In genomic region chrX:101639306-101639705, GRCm38 (mm10) we compare ENCODE assay signal across 8 mouse cellular contexts. TPM values are rescaled to one million over a fixed set of nuclear protein-coding genes. Genes with fewer than 3 reads are reported as not detected.
DNase-seq lines count a peak whose midpoint lies in the region; ATAC-seq lines count a peak whose summit lies in the region.

No protein-coding gene starts in this region.

- H3K4me2 ChIP-seq in forebrain, embryonic 11.5 days (ENCODE audit: low read depth, low read length, severe bottlenecking) = peak overlapping the region; percentile 50
- peak overlapping the region; percentile 53 for H3K4me2 ChIP-seq in neural tube, embryonic 15.5 days

- WGBS in forebrain, embryonic 11.5 days = 17% methylated on average over 13 of the region's 13 CpGs
- WGBS in limb, embryonic 10.5 days = 9% methylated on average over 13 of the region's 13 CpGs
- WGBS in neural tube, embryonic 15.5 days = 18% methylated on average over 13 of the region's 13 CpGs

- H3K27ac ChIP-seq in forebrain, embryonic 11.5 days (ENCODE audit: low read depth, low read length) = no peak overlapping the region
- H3K27ac ChIP-seq in limb, embryonic 10.5 days = peak overlapping the region; percentile 72
- H3K27ac ChIP-seq in neural tube, embryonic 15.5 days (replicated peaks) = peak overlapping the region; percentile 37; the same call in 1 of the 2 replicates

- H3K36me3 ChIP-seq in forebrain, embryonic 11.5 days (ENCODE audit: control insufficient read depth, insufficient read depth, low read length) = no peaks in the 10 kb centered on the region; the same call in 1 of the 2 replicates
- peaks cover 9% of the 10 kb centered on the region for H3K36me3 ChIP-seq in limb, embryonic 10.5 days
- H3K36me3 ChIP-seq in neural tube, embryonic 15.5 days = no peaks in the 10 kb centered on the region

- H3K9me3 ChIP-seq in forebrain, embryonic 11.5 days (ENCODE audit: control insufficient read depth, low read length) = no peaks in the 10 kb centered on the region
- no peaks in the 10 kb centered on the region for H3K9me3 ChIP-seq in limb, embryonic 10.5 days (replicated peaks)
- no peaks in the 10 kb centered on the region for H3K9me3 ChIP-seq in neural tube, embryonic 15.5 days (replicated peaks)

- H3K9ac ChIP-seq in forebrain, embryonic 11.5 days (ENCODE audit: low read length) = peak overlapping the region; percentile 45
- H3K9ac ChIP-seq in neural tube, embryonic 15.5 days (replicated peaks) = no peak overlapping the region

- DNase-seq in layer of hippocampus, postnatal 14 days (ENCODE audit: low spot score in 2 of 2) = peak; percentile 4 to 13
- DNase-seq in layer of hippocampus, adult 8-10 months (ENCODE audit: low spot score in 2 of 2) = no peak
- peak; percentile 63 for DNase-seq in Muller cell, postnatal 12 days (ENCODE audit: inconsistent ontology term)
- no peak for DNase-seq in forebrain, embryonic 11.5 days (ENCODE audit: low spot score)
- no peak for DNase-seq in limb, embryonic 10.5 days (ENCODE audit: low spot score)
- DNase-seq in urinary bladder, adult 18-20 months (ENCODE audit: low spot score in 2 of 2) = no peak
- no peak for DNase-seq in left cerebral cortex, postnatal 14 days (ENCODE audit: low spot score in 2 of 2)

- peak overlapping the region; percentile 64 for H3K4me3 ChIP-seq in forebrain, embryonic 11.5 days (ENCODE audit: low read depth, low read length)
- H3K4me3 ChIP-seq in limb, embryonic 10.5 days = peak overlapping the region; percentile 70
- H3K4me3 ChIP-seq in neural tube, embryonic 15.5 days (replicated peaks) = peak overlapping the region; percentile 62

- no peak for ATAC-seq in forebrain, embryonic 11.5 days (replicated peaks; ENCODE audit: low FRiP score)
- ATAC-seq in neural tube, embryonic 15.5 days (ENCODE audit: low FRiP score) = no peak

- H3K4me1 ChIP-seq in forebrain, embryonic 11.5 days (replicated peaks; ENCODE audit: control insufficient read depth, insufficient read depth, low read length) = no peaks in the 10 kb centered on the region
- peaks cover 6% of the 10 kb centered on the region; the same call in 1 of the 2 replicates for H3K4me1 ChIP-seq in limb, embryonic 10.5 days
- H3K4me1 ChIP-seq in neural tube, embryonic 15.5 days = peaks cover 13% of the 10 kb centered on the region

- H3K27me3 ChIP-seq in forebrain, embryonic 11.5 days (ENCODE audit: control insufficient read depth, insufficient read depth, low read length) = no peaks in the 10 kb centered on the region; the same call in 1 of the 2 replicates
- H3K27me3 ChIP-seq in limb, embryonic 10.5 days (ENCODE audit: low read depth, poor library complexity, severe bottlenecking) = peaks cover 88% of the 10 kb centered on the region
- H3K27me3 ChIP-seq in neural tube, embryonic 15.5 days (replicated peaks) = 0 out of 2 replicates have a peak, but pooled peaks cover 8% of the 10 kb centered on the region

- intact Hi-C loops in left cerebral cortex, postnatal 14 days (cut with DNase I) = no loop called here

RNA-seq across cellular contexts. Expression of gene Ogt, which starts 0.6 kb away (rescaled TPM):
- 100 to 1,000 TPM; 187 to 208 TPM for total RNA-seq in layer of hippocampus, postnatal 14 days (2021)
- 100 to 1,000 TPM; 185 to 278 (median 222) TPM for total RNA-seq in layer of hippocampus, adult 8-10 months (2022)
- 215 and 230 TPM in 2 replicates for polyA plus RNA-seq in forebrain, embryonic 11.5 days (2014; fragmentation: Nextera tagmentation; extraction: Ambion mirVana)
- 114 and 144 TPM in 2 replicates for polyA plus RNA-seq in limb, embryonic 10.5 days (2016; fragmentation: Nextera tagmentation; extraction: Ambion mirVana)
- polyA plus RNA-seq in neural tube, embryonic 15.5 days (2015; fragmentation: Nextera tagmentation; extraction: Ambion mirVana) = 165 and 168 TPM in 2 replicates
- 100 to 1,000 TPM; 183 to 190 TPM for total RNA-seq in left cerebral cortex, postnatal 14 days (2021)

Comparison
In these comparisons a context has a peak if more than half of its experiments do, and no peak if none do; other contexts are left out.
1. DNase-seq: peak in layer of hippocampus, postnatal 14 days (2 of 2) and Muller cell, postnatal 12 days (single experiment); none in layer of hippocampus, adult 8-10 months (0 of 2), forebrain, embryonic 11.5 days (single experiment), limb, embryonic 10.5 days (single experiment), urinary bladder, adult 18-20 months (0 of 2) and left cerebral cortex, postnatal 14 days (0 of 2).
2. Peak in every context shown above with its lines, with median percentiles within 50 percentile points of each other: H3K4me3 ChIP-seq.